Mouse (Mus musculus): Measurements from ENCODE around the gene Zfp708. TPM values are rescaled to one million over a fixed set of nuclear protein-coding genes. Genes with fewer than 3 reads are reported as not detected.
"Not testable (repeated sequence)": the region's sequence is repeated elsewhere in the genome, so short reads cannot be mapped to it uniquely, and the experiment has no call there.

The Zfp708 gene
- total RNA-seq (2012; rRNA removed) = 0.49 and 0.58 TPM in 2 replicates

- no peak for DNase-seq (ENCODE audit: low read depth, low spot score)
- in situ Hi-C loops (cut with MboI; ENCODE audit: low sequenced_read_pairs in 2 of 2, unreplicated experiment in 2 of 2) = no loop called here
- Histone ChIP-seq H3K9ac (ENCODE audit: insufficient read depth, low read depth, low read length, poor library complexity, severe bottlenecking) (no peak within 1 kb of the TSS), H3K4me3 (ENCODE audit: insufficient read depth in 1 of 2, low read depth in 1 of 2, low read length in 2 of 2, poor library complexity in 1 of 2, severe bottlenecking in 1 of 2) (no peak within 1 kb of the TSS), H3K4me1 (ENCODE audit: control insufficient read depth in 2 of 2, insufficient read depth in 2 of 2, low read length in 2 of 2, poor library complexity in 1 of 2) (no peaks in the 10 kb centered on the region), H3K36me3 (ENCODE audit: control insufficient read depth, insufficient read depth, low read length, poor library complexity, severe bottlenecking) (no peaks in the 10 kb centered on the region; the same call in 1 of the 2 replicates), H3K9me3 (ENCODE audit: control insufficient read depth, insufficient read depth, low read depth, low read length) (no peaks in the 10 kb centered on the region), H3K27ac (ENCODE audit: insufficient read depth, low read depth, low read length, poor library complexity, severe bottlenecking) (no peak within 1 kb of the TSS)
- TF ChIP-seq ZNF384 (IDR thresholded peaks at IDR 0.05; ENCODE audit: low read depth, low read length) (no peak), CHD2 (IDR thresholded peaks at IDR 0.05; ENCODE audit: low read depth, low read length) (no peak), ZC3H11A (IDR thresholded peaks at IDR 0.05; ENCODE audit: borderline replicate concordance, low read depth, low read length) (no peak), MAFK (IDR thresholded peaks at IDR 0.05; ENCODE audit: insufficient read depth, low read depth, low read length) (no peak), HCFC1 (IDR thresholded peaks at IDR 0.05; ENCODE audit: borderline replicate concordance, insufficient read depth, low read length) (no peak)
Observed at GRCm38 (mm10) chr13:67097876-67098275, at the start of gene Zfp708. TSS of gene Zfp708 (minus strand) at chr13:67097976.

- Histone ChIP-seq H3K27ac (ENCODE audit: insufficient read depth, low read depth, low read length, poor library complexity, severe bottlenecking) (no peak overlapping the region), H3K9ac (ENCODE audit: insufficient read depth, low read depth, low read length, poor library complexity, severe bottlenecking) (peak overlapping the region; percentile 69), H3K4me1 (ENCODE audit: control insufficient read depth in 2 of 2, insufficient read depth in 2 of 2, low read length in 2 of 2, poor library complexity in 1 of 2) (no peaks in the 10 kb centered on the region), H3K4me3 (ENCODE audit: insufficient read depth in 1 of 2, low read depth in 1 of 2, low read length in 2 of 2, poor library complexity in 1 of 2, severe bottlenecking in 1 of 2) (peak overlapping the region; percentile 79 to 84), H3K9me3 (ENCODE audit: control insufficient read depth, insufficient read depth, low read depth, low read length) (no peaks in the 10 kb centered on the region), H3K36me3 (ENCODE audit: control insufficient read depth, insufficient read depth, low read length, poor library complexity, severe bottlenecking) (no peaks in the 10 kb centered on the region)
- in situ Hi-C loops (cut with MboI; ENCODE audit: low sequenced_read_pairs in 2 of 2, unreplicated experiment in 2 of 2) = no loop called here
- peak; percentile 91 for TF ChIP-seq HCFC1 (IDR thresholded peaks at IDR 0.05; ENCODE audit: borderline replicate concordance, insufficient read depth, low read length)
- TF ChIP-seq CHD2 (IDR thresholded peaks at IDR 0.05; ENCODE audit: low read depth, low read length) = no peak
- TF ChIP-seq MAFK (IDR thresholded peaks at IDR 0.05; ENCODE audit: insufficient read depth, low read depth, low read length) = 0 out of 2 replicates have a peak, but pooled peaks have one; percentile 10
- no peak for TF ChIP-seq ZNF384 (IDR thresholded peaks at IDR 0.05; ENCODE audit: low read depth, low read length)
- TF ChIP-seq ZC3H11A (IDR thresholded peaks at IDR 0.05; ENCODE audit: borderline replicate concordance, low read depth, low read length) = no peak
- DNase-seq (ENCODE audit: low read depth, low spot score) = peak; percentile 59
Observed at GRCm38 (mm10) chr13:67128038-67128721, 30.4 kb upstream of the Zfp708 start.

GRCm38 (mm10) chr13:67127507-67127906 is 29.7 kb upstream of the Zfp708 start:
- H3K27ac ChIP-seq (ENCODE audit: insufficient read depth, low read depth, low read length, poor library complexity, severe bottlenecking); H3K9ac ChIP-seq (ENCODE audit: insufficient read depth, low read depth, low read length, poor library complexity, severe bottlenecking); H3K4me1 ChIP-seq (ENCODE audit: control insufficient read depth in 2 of 2, insufficient read depth in 2 of 2, low read length in 2 of 2, poor library complexity in 1 of 2); DNase-seq (ENCODE audit: low read depth, low spot score); H3K36me3 ChIP-seq (ENCODE audit: control insufficient read depth, insufficient read depth, low read length, poor library complexity, severe bottlenecking); in situ Hi-C loops (cut with MboI; ENCODE audit: low sequenced_read_pairs in 2 of 2, unreplicated experiment in 2 of 2); H3K9me3 ChIP-seq (ENCODE audit: control insufficient read depth, insufficient read depth, low read depth, low read length): not testable (repeated sequence)
- H3K4me3 ChIP-seq (ENCODE audit: insufficient read depth in 1 of 2, low read depth in 1 of 2, low read length in 2 of 2, poor library complexity in 1 of 2, severe bottlenecking in 1 of 2) = peak overlapping the region in 1 of 2 experiments; percentile 79; a peak in 2 of 4 replicates

- Histone ChIP-seq H3K27ac (ENCODE audit: insufficient read depth, low read depth, low read length, poor library complexity, severe bottlenecking) (no peak overlapping the region), H3K9me3 (ENCODE audit: control insufficient read depth, insufficient read depth, low read depth, low read length) (no peaks in the 10 kb centered on the region), H3K36me3 (ENCODE audit: control insufficient read depth, insufficient read depth, low read length, poor library complexity, severe bottlenecking) (no peaks in the 10 kb centered on the region), H3K9ac (ENCODE audit: insufficient read depth, low read depth, low read length, poor library complexity, severe bottlenecking) (no peak overlapping the region), H3K4me3 (ENCODE audit: insufficient read depth in 1 of 2, low read depth in 1 of 2, low read length in 2 of 2, poor library complexity in 1 of 2, severe bottlenecking in 1 of 2) (no peak overlapping the region), H3K4me1 (ENCODE audit: control insufficient read depth in 2 of 2, insufficient read depth in 2 of 2, low read length in 2 of 2, poor library complexity in 1 of 2) (no peaks in the 10 kb centered on the region)
- TF ChIP-seq MAFK (IDR thresholded peaks at IDR 0.05; ENCODE audit: insufficient read depth, low read depth, low read length) = 0 out of 2 replicates have a peak, but pooled peaks have one; percentile 54
- TF ChIP-seq CHD2 (IDR thresholded peaks at IDR 0.05; ENCODE audit: low read depth, low read length) = no peak
- TF ChIP-seq ZNF384 (IDR thresholded peaks at IDR 0.05; ENCODE audit: low read depth, low read length) = no peak
- TF ChIP-seq ZC3H11A (IDR thresholded peaks at IDR 0.05; ENCODE audit: borderline replicate concordance, low read depth, low read length) = no peak
- no peak for TF ChIP-seq HCFC1 (IDR thresholded peaks at IDR 0.05; ENCODE audit: borderline replicate concordance, insufficient read depth, low read length)
- no peak for DNase-seq (ENCODE audit: low read depth, low spot score)
- in situ Hi-C loops (cut with MboI; ENCODE audit: low sequenced_read_pairs in 2 of 2, unreplicated experiment in 2 of 2) = no loop called here
Observed at GRCm38 (mm10) chr13:67124460-67124859, 26.7 kb upstream of the Zfp708 start.

- H3K27ac ChIP-seq (ENCODE audit: insufficient read depth, low read depth, low read length, poor library complexity, severe bottlenecking); H3K9ac ChIP-seq (ENCODE audit: insufficient read depth, low read depth, low read length, poor library complexity, severe bottlenecking); DNase-seq (ENCODE audit: low read depth, low spot score); H3K9me3 ChIP-seq (ENCODE audit: control insufficient read depth, insufficient read depth, low read depth, low read length); H3K36me3 ChIP-seq (ENCODE audit: control insufficient read depth, insufficient read depth, low read length, poor library complexity, severe bottlenecking); in situ Hi-C loops (cut with MboI; ENCODE audit: low sequenced_read_pairs in 2 of 2, unreplicated experiment in 2 of 2); H3K4me1 ChIP-seq (ENCODE audit: control insufficient read depth in 2 of 2, insufficient read depth in 2 of 2, low read length in 2 of 2, poor library complexity in 1 of 2); H3K4me3 ChIP-seq (ENCODE audit: insufficient read depth in 1 of 2, low read depth in 1 of 2, low read length in 2 of 2, poor library complexity in 1 of 2, severe bottlenecking in 1 of 2): not testable (repeated sequence)
Observed at GRCm38 (mm10) chr13:67121360-67121759, 23.6 kb upstream of the Zfp708 start, which contains the start of gene Zfp759. TSS of gene Zfp759 (plus strand) at chr13:67121660.

- H3K9me3 ChIP-seq (ENCODE audit: control insufficient read depth, insufficient read depth, low read depth, low read length); H3K27ac ChIP-seq (ENCODE audit: insufficient read depth, low read depth, low read length, poor library complexity, severe bottlenecking); DNase-seq (ENCODE audit: low read depth, low spot score); in situ Hi-C loops (cut with MboI; ENCODE audit: low sequenced_read_pairs in 2 of 2, unreplicated experiment in 2 of 2); H3K4me3 ChIP-seq (ENCODE audit: insufficient read depth in 1 of 2, low read depth in 1 of 2, low read length in 2 of 2, poor library complexity in 1 of 2, severe bottlenecking in 1 of 2); H3K9ac ChIP-seq (ENCODE audit: insufficient read depth, low read depth, low read length, poor library complexity, severe bottlenecking); H3K4me1 ChIP-seq (ENCODE audit: control insufficient read depth in 2 of 2, insufficient read depth in 2 of 2, low read length in 2 of 2, poor library complexity in 1 of 2); H3K36me3 ChIP-seq (ENCODE audit: control insufficient read depth, insufficient read depth, low read length, poor library complexity, severe bottlenecking): not testable (repeated sequence)
Observed at GRCm38 (mm10) chr13:67116163-67116562, 18.4 kb upstream of the Zfp708 start, which contains the start of gene Rslcan18. TSS of gene Rslcan18 (minus strand) at chr13:67116263.

Data from ES-E14 (cell line).